Mouse (Mus musculus) heart, postnatal 0 days (tissue): ENCODE data around the gene Dpep2nb.

Experiments
- CTCF ChIP-seq: IDR thresholded peaks from 2 replicates; pipeline ENCODE4 v1.5.1; 2016; ENCODE audit warnings: antibody characterized with exemption, control low read depth, low read depth
- EP300 ChIP-seq: IDR thresholded peaks from 2 replicates; pipeline ENCODE4 v1.6.1; 2016; ENCODE audit warnings: antibody characterized with exemption, low read depth

DNA sequence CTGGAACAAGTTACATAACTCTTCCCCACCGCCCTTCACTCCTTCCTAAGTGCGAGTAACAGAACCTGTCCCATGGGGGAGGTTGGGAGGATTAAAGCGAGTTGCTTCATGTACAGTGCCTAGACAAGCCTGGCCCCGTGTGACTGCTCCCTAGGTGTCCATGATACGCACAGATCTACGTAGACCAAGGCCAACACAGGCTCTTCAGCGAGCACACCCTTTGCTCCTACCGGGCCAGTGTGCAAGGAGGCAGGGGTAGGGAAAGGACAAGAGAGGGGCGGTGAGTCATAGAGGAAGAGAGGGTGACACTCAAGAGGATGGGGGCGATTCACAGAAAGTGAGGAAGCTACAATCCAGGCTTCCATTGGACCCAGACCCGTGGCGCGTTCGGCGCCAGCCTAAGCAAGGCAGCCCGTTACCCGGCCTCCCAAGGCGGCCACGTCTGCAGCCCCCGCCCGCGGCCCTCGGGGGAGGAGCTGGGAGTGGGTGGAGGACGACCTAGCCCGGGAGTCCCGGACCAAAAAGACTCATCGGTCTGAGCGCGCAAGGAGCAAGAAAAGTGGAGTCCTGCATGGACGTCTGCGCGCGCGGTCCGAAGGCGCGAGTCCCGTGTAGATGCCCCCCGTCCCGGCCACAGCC lies 40.4 kb downstream of the Dpep2nb start:
- TF ChIP-seq CTCF (no peak), EP300 (no peak)
